Mouse (Mus musculus): Measurements from ENCODE around the gene Pmm2.

GRCm38 (mm10) chr16:8678676-8679075, 41.2 kb downstream of the Pmm2 start:
- no peak for TF ChIP-seq CTCF (IDR thresholded peaks at IDR 0.05; ENCODE audit: borderline replicate concordance, extremely low read depth, insufficient read depth, insufficient read length)
- no peak for TF ChIP-seq POLR2A (IDR thresholded peaks at IDR 0.05; ENCODE audit: borderline replicate concordance, extremely low read depth, insufficient read depth, insufficient read length, poor library complexity, severe bottlenecking)

Measured in brain, embryonic 14.5 days (tissue).